Mouse (Mus musculus): ENCODE results near the gene Cox10. TPM values are rescaled to one million over a fixed set of nuclear protein-coding genes. Genes with fewer than 3 reads are reported as not detected.
"Not testable (repeated sequence)": the region's sequence is repeated elsewhere in the genome, so short reads cannot be mapped to it uniquely, and the experiment has no call there.

The Cox10 gene
- 10 to 100 TPM; 22.1 to 24.5 TPM for total RNA-seq (2021)

- DNase-seq = peak; percentile 86 to 88
Observed at GRCm38 (mm10) chr11:64078956-64079726, at the start of gene Cox10. Gene Cox10 (minus strand): TSS chr11:64079468.

GRCm38 (mm10) chr11:64128016-64128415 is 48.7 kb upstream of the Cox10 start:
- no peak for DNase-seq

GRCm38 (mm10) chr11:64125471-64125870 is 46.2 kb upstream of the Cox10 start:
- DNase-seq = no peak

- not testable (repeated sequence) for DNase-seq
Observed at GRCm38 (mm10) chr11:64123174-64123573, 43.9 kb upstream of the Cox10 start.

- DNase-seq = no peak
Observed at GRCm38 (mm10) chr11:64116711-64117110, 37.4 kb upstream of the Cox10 start.

- DNase-seq = no peak
Observed at GRCm38 (mm10) chr11:64115822-64116221, 36.6 kb upstream of the Cox10 start.

GRCm38 (mm10) chr11:64115101-64115500 is 35.8 kb upstream of the Cox10 start:
- DNase-seq = no peak

- no peak for DNase-seq
Observed at GRCm38 (mm10) chr11:64100060-64100459, 20.8 kb upstream of the Cox10 start.

GRCm38 (mm10) chr11:64093058-64093457 is 13.8 kb upstream of the Cox10 start:
- no peak for DNase-seq

- DNase-seq = no peak
Observed at GRCm38 (mm10) chr11:64091150-64091549, 11.9 kb upstream of the Cox10 start.

- DNase-seq = no peak
Observed at GRCm38 (mm10) chr11:64089682-64090081, 10.4 kb upstream of the Cox10 start.

- no peak for DNase-seq
Observed at GRCm38 (mm10) chr11:64085888-64086287, 6.6 kb upstream of the Cox10 start.

- DNase-seq = no peak
Observed at GRCm38 (mm10) chr11:64079727-64080081, 436 bp upstream of the Cox10 start.

GRCm38 (mm10) chr11:64076212-64076611 is 3.1 kb downstream of the Cox10 start:
- DNase-seq = no peak

- DNase-seq = no peak
Observed at GRCm38 (mm10) chr11:64073379-64073778, 5.9 kb downstream of the Cox10 start.

GRCm38 (mm10) chr11:64071536-64071935 is 7.7 kb downstream of the Cox10 start:
- no peak for DNase-seq

GRCm38 (mm10) chr11:64066001-64066400 is 13.3 kb downstream of the Cox10 start:
- DNase-seq = no peak

- no peak for DNase-seq
Observed at GRCm38 (mm10) chr11:64063130-64063529, 16.1 kb downstream of the Cox10 start.

- DNase-seq = no peak
Observed at GRCm38 (mm10) chr11:64062226-64062625, 17.0 kb downstream of the Cox10 start.

GRCm38 (mm10) chr11:64059305-64059704 is 20.0 kb downstream of the Cox10 start:
- DNase-seq = no peak

- DNase-seq = peak in 1 of 2 experiments; percentile 10
Observed at GRCm38 (mm10) chr11:64058474-64058873, 20.8 kb downstream of the Cox10 start.

- no peak for DNase-seq
Observed at GRCm38 (mm10) chr11:64053371-64053770, 25.9 kb downstream of the Cox10 start.

- DNase-seq = peak in 1 of 2 experiments; percentile 4
Observed at GRCm38 (mm10) chr11:64051195-64051968, 27.9 kb downstream of the Cox10 start.

GRCm38 (mm10) chr11:64047432-64047831 is 31.8 kb downstream of the Cox10 start:
- no peak for DNase-seq
